Mouse (Mus musculus) myocyte (in vitro differentiated cells): ENCODE data around the gene Prkg2.

Experiments
- MYOD1 ChIP-seq, 3 experiments: IDR thresholded peaks; one replicate each; pipeline ENCODE4 v1.6.1; 2011; ENCODE audit warnings: control low read depth in 2 of 3, low read depth in 2 of 3, mild to moderate bottlenecking in 2 of 3, moderate library complexity in 1 of 3; ENCODE audit not compliant: insufficient read length in 2 of 3, control insufficient read depth in 1 of 3
- POLR2A ChIP-seq: IDR thresholded peaks from one replicate; pipeline ENCODE4 v1.6.1; 2011; ENCODE audit warnings: low read depth, mild to moderate bottlenecking, control low read depth, moderate library complexity; ENCODE audit not compliant: insufficient read length
- POLR2AphosphoS2 ChIP-seq: IDR thresholded peaks from one replicate; pipeline ENCODE4 v1.6.1; 2011; ENCODE audit warnings: low read depth, control low read depth; ENCODE audit not compliant: insufficient read length

DNA sequence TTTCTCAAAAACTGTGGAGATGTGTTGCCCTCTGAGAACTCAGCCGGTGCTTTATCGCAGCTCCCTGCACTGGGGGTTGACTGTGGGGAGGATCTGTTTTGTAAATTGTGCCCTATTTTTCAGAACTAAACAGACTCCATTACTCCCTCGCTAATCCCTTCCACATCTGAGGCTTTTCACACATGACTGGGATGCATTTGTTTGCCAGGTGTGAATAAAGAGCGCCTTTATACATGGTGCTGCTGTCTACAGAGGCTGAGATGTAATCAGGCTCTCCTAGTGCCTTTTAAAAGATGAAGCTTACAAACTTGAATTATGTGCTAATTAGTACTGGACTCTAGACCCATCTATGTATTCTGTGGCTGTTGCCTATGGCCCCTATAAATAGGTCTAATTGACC is 50.7 kb downstream of the Prkg2 start:
- no peak for TF ChIP-seq POLR2AphosphoS2
- TF ChIP-seq POLR2A, result no peak
- no peak for TF ChIP-seq MYOD1 (IDR thresholded peaks at IDR 0.05; ENCODE audit: control insufficient read depth in 1 of 3, insufficient read length in 2 of 3, low read depth in 2 of 3)
